Mouse (Mus musculus): ENCODE data around the gene Chst4.

DNA sequence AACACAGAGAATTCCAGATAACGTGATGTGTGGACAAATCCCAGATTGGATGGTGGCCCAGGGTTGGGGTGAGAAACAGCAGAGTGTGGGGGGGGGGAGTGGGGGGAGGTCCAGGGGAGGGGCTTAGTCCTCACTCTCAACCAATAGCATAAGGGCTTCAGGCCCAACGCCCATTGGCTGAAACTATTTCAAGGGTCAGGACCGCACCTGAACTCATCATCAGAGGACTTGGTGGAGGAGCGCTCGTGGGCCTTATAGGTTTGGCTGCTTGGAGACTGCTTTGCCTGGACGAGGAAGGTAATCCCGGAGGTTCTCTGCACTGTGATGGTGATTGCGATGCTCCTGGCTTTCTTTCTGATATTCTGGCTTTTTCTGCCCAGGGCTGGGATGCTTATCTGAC is 49.3 kb downstream of the Chst4 start, which contains the start of gene Tat:
- TF ChIP-seq EP300 (IDR thresholded peaks at IDR 0.05; ENCODE audit: insufficient read depth, low read depth, low read length) (no peak), CTCF (IDR thresholded peaks at IDR 0.05) (no peak), POLR2A (IDR thresholded peaks at IDR 0.05; ENCODE audit: insufficient read depth, low read depth, low read length) (no peak)

All from heart, adult 2 months (tissue).